Mouse (Mus musculus) liver, postnatal 0 days (tissue): ENCODE data around the gene Med18. TPM values are rescaled to one million over a fixed set of nuclear protein-coding genes. Genes with fewer than 3 reads are reported as not detected.

Source experiments
- ATAC-seq: fragments of 200-750 bp; cut with Nextera tagmentation; 2 replicates; pipeline ENCODE4 v1.8.0; 2017; ENCODE audit warnings: mild to moderate bottlenecking, moderate library complexity
- DNase-seq: peaks from one replicate; pipeline ENCODE4 v3.0.0-alpha.2; 2016
- H3K27ac ChIP-seq: fragments of 300-500 bp; sonication (generic); 2 replicates; pipeline ENCODE4 v1.5.1; 2014; ENCODE audit warnings: antibody characterized with exemption, moderate library complexity, mild to moderate bottlenecking, low read depth
- H3K27me3 ChIP-seq: fragments of 300-500 bp; sonication (generic); 2 replicates; pipeline ENCODE4 v1.6.1; 2014; ENCODE audit warnings: low read length, control low read depth, mixed read lengths; ENCODE audit not compliant: insufficient read depth
- H3K36me3 ChIP-seq: fragments of 300-500 bp; sonication (generic); replicated peaks from 2 replicates; pipeline ENCODE4 v1.6.1; 2014; ENCODE audit warnings: mild to moderate bottlenecking, control low read depth, low read length, moderate library complexity, mixed read lengths; ENCODE audit not compliant: insufficient read depth
- H3K4me1 ChIP-seq: fragments of 300-500 bp; sonication (generic); 2 replicates; pipeline ENCODE4 v1.6.1; 2014; ENCODE audit warnings: antibody characterized with exemption, mild to moderate bottlenecking, control low read depth; ENCODE audit not compliant: insufficient read depth
- H3K4me2 ChIP-seq: fragments of 300-500 bp; sonication (generic); 2 replicates; pipeline ENCODE4 v1.6.1; 2014; ENCODE audit warnings: low read depth, mild to moderate bottlenecking, low read length, moderate library complexity, mixed read lengths
- H3K4me3 ChIP-seq: fragments of 300-500 bp; sonication (generic); 2 replicates; pipeline ENCODE4 v1.5.1; 2014; ENCODE audit warnings: low read depth, low read length
- H3K9ac ChIP-seq: fragments of 300-500 bp; sonication (generic); replicated peaks from 2 replicates; pipeline ENCODE4 v1.6.1; 2014; ENCODE audit warnings: mild to moderate bottlenecking, moderate library complexity
- H3K9me3 ChIP-seq: fragments of 300-500 bp; sonication (generic); 2 replicates; pipeline ENCODE4 v1.6.1; 2016; ENCODE audit warnings: mild to moderate bottlenecking, control low read depth, low read length, mixed read lengths
- CTCF ChIP-seq: sonication (generic); IDR thresholded peaks from 2 replicates; pipeline ENCODE4 v1.5.1; 2016; ENCODE audit warnings: antibody characterized with exemption, low read depth
- EP300 ChIP-seq: IDR thresholded peaks from 2 replicates; pipeline ENCODE4 v1.6.1; 2016; ENCODE audit warnings: antibody characterized with exemption, low read depth, mild to moderate bottlenecking
- WGBS: fragments of 180-500 bp; shearing (Covaris S2); extraction: QIAGEN DNeasy Blood & Tissue Kit; methylation state at CpG from one replicate; pipeline ENCODE4 v1.1.7; 2014; ENCODE audit not compliant: insufficient replicate concordance; 5-methylcytosine and 5-hydroxymethylcytosine counted together
- polyA plus RNA-seq: library from polyadenylated mRNA; unstranded; fragments of >200 nt; fragmentation: Nextera tagmentation; extraction: Ambion mirVana; gene quantifications from 2 replicates; pipeline ENCODE4 v1.2.1, GENCODE M21; 2015

The Med18 gene
- polyA plus RNA-seq, 1 experiment from 2014 or later = 10.1 TPM

DNA sequence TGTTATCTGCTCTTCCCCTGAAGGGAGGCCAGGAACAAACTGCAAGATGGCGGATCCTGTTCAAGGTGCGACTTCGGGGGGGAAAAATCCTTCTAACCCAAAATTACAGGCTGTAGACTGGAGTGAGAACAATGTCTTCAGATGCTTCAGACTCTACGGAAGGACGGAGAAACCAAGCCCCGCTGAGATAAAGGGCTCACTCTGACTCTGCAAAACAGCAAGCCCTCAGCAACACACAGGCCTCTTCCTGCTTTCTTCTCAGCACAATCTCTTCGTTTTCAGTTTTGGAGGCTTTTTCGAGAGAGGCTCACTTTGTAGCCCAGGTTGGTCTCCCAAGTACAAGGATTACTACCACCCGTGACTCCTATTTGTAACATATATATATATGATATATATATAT lies 9.7 kb upstream of the Med18 start:
- no peak overlapping the region for H3K27ac ChIP-seq
- TF ChIP-seq CTCF (no peak), EP300 (no peak)
- DNase-seq (no peak), ATAC-seq (no peak)
- no peaks in the 10 kb centered on the region for H3K27me3 ChIP-seq
- peaks cover 24% of the 10 kb centered on the region for H3K4me1 ChIP-seq
- no peak overlapping the region for H3K9ac ChIP-seq
- 56% methylated on average over 9 of the region's 9 CpGs for WGBS
- H3K9me3 ChIP-seq = no peaks in the 10 kb centered on the region
- no peak overlapping the region for H3K4me3 ChIP-seq
- no peaks in the 10 kb centered on the region for H3K36me3 ChIP-seq
- no peak overlapping the region for H3K4me2 ChIP-seq

DNA sequence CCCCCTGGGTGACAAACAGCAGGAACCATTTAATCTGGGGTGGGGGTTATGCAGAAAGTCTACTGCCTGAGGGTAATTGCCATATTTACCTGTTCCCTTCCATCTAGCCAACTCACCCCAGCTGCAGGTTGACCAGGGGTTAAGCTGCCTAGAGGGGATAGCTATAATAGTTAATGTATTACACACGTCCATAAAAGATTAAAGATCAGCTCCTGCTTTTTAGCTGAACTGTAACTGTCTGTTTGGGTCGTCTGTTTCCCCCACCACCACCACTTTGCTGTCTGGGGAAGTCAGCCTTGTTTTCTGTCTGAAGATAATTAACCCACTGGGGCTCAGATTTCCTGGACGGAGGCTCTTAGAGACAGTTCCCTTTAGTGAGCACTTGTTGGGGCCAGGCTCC lies 6.2 kb upstream of the Med18 start:
- no peak for TF ChIP-seq EP300
- no peak for TF ChIP-seq CTCF
- ATAC-seq (peak; percentile 31), DNase-seq (no peak)
- WGBS = 12% methylated on average over 3 of the region's 3 CpGs
- H3K9me3 ChIP-seq = no peaks in the 10 kb centered on the region
- H3K36me3 ChIP-seq = no peaks in the 10 kb centered on the region
- H3K27ac ChIP-seq = peak overlapping the region; percentile 86
- H3K9ac ChIP-seq = peak overlapping the region; percentile 41
- H3K27me3 ChIP-seq = no peaks in the 10 kb centered on the region
- peak overlapping the region; percentile 22; the same call in 1 of the 2 replicates for H3K4me2 ChIP-seq
- H3K4me1 ChIP-seq = peaks cover 13% of the 10 kb centered on the region
- H3K4me3 ChIP-seq = no peak overlapping the region

GRCm38 (mm10) chr4:132464255-132464613 lies 513 bp upstream of the Med18 start:
- no peak overlapping the region; the same call in 1 of the 2 replicates for H3K9ac ChIP-seq
- peaks cover 17% of the 10 kb centered on the region for H3K36me3 ChIP-seq
- H3K27ac ChIP-seq = peak overlapping the region; percentile 64
- ATAC-seq (no peak), DNase-seq (no peak)
- H3K27me3 ChIP-seq = no peaks in the 10 kb centered on the region
- TF ChIP-seq EP300 (no peak), CTCF (no peak)
- H3K9me3 ChIP-seq = no peaks in the 10 kb centered on the region
- peak overlapping the region; percentile 95 for H3K4me2 ChIP-seq
- 2% methylated on average over 5 of the region's 5 CpGs for WGBS
- peaks cover 12% of the 10 kb centered on the region for H3K4me1 ChIP-seq
- H3K4me3 ChIP-seq = peak overlapping the region; percentile 69

GRCm38 (mm10) chr4:132462836-132463235 lies 885 bp downstream of the Med18 start:
- WGBS = 6% methylated on average over 11 of the region's 11 CpGs
- peak overlapping the region; percentile 69 for H3K4me3 ChIP-seq
- DNase-seq (no peak), ATAC-seq (no peak)
- H3K4me2 ChIP-seq = peak overlapping the region; percentile 95
- peaks cover 12% of the 10 kb centered on the region for H3K4me1 ChIP-seq
- H3K36me3 ChIP-seq = peaks cover 30% of the 10 kb centered on the region
- no peak for TF ChIP-seq EP300
- no peak for TF ChIP-seq CTCF
- peak overlapping the region; percentile 72 for H3K9ac ChIP-seq
- no peaks in the 10 kb centered on the region for H3K9me3 ChIP-seq
- no peaks in the 10 kb centered on the region for H3K27me3 ChIP-seq
- peak overlapping the region; percentile 64 for H3K27ac ChIP-seq

DNA sequence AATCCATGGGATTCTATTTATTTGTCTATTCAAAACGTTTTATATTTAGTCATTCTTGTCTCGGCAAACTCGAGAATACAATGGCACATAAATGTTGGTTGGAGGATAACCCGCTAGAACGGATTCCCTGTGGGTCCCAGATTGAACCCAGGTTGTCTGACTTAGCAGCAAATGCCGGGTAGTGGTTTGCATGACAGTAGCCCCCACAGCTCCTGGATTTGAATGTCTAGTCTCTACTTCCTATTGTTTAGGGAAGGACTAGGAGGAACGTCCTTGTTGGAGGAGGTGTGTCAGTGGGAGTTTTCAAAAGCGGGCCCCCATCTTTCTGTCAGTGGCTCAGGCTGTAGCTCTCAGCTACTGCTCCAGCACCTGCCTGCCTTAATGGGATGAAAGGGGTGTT lies 3.5 kb downstream of the Med18 start:
- Histone ChIP-seq H3K36me3 (peaks cover 37% of the 10 kb centered on the region), H3K27me3 (no peaks in the 10 kb centered on the region), H3K4me3 (no peak overlapping the region), H3K9ac (no peak overlapping the region), H3K4me1 (peaks cover 12% of the 10 kb centered on the region), H3K9me3 (no peaks in the 10 kb centered on the region), H3K27ac (no peak overlapping the region), H3K4me2 (no peak overlapping the region)
- 81% methylated on average over 8 of the region's 8 CpGs for WGBS
- TF ChIP-seq EP300 (no peak), CTCF (no peak)
- ATAC-seq = no peak
- DNase-seq = no peak

- DNase-seq (no peak), ATAC-seq (no peak)
- H3K27me3 ChIP-seq = no peaks in the 10 kb centered on the region
- no peak overlapping the region for H3K4me2 ChIP-seq
- H3K9me3 ChIP-seq = no peaks in the 10 kb centered on the region
- TF ChIP-seq CTCF (no peak), EP300 (no peak)
- no peak overlapping the region for H3K9ac ChIP-seq
- 91% methylated on average over 6 of the region's 6 CpGs for WGBS
- no peak overlapping the region for H3K27ac ChIP-seq
- no peaks in the 10 kb centered on the region for H3K4me1 ChIP-seq
- no peak overlapping the region for H3K4me3 ChIP-seq
- H3K36me3 ChIP-seq = peaks cover 33% of the 10 kb centered on the region
Measured at GRCm38 (mm10) chr4:132455561-132455960, 8.2 kb downstream of the Med18 start.

GRCm38 (mm10) chr4:132455146-132455545 lies 8.6 kb downstream of the Med18 start:
- Histone ChIP-seq H3K4me3 (no peak overlapping the region), H3K4me2 (no peak overlapping the region), H3K9ac (no peak overlapping the region), H3K36me3 (peaks cover 29% of the 10 kb centered on the region), H3K27me3 (no peaks in the 10 kb centered on the region), H3K9me3 (no peaks in the 10 kb centered on the region), H3K27ac (no peak overlapping the region), H3K4me1 (no peaks in the 10 kb centered on the region)
- TF ChIP-seq CTCF (no peak), EP300 (no peak)
- no peak for DNase-seq
- ATAC-seq = no peak
- WGBS = 87% methylated on average over 3 of the region's 3 CpGs
